Mouse (Mus musculus): Measurements from ENCODE around the gene Tm7sf2. TPM values are rescaled to one million over a fixed set of nuclear protein-coding genes. Genes with fewer than 3 reads are reported as not detected.

Gene Tm7sf2
- total RNA-seq, 2 experiments from 2014 or later, result 1.2 to 4.2 TPM

DNA sequence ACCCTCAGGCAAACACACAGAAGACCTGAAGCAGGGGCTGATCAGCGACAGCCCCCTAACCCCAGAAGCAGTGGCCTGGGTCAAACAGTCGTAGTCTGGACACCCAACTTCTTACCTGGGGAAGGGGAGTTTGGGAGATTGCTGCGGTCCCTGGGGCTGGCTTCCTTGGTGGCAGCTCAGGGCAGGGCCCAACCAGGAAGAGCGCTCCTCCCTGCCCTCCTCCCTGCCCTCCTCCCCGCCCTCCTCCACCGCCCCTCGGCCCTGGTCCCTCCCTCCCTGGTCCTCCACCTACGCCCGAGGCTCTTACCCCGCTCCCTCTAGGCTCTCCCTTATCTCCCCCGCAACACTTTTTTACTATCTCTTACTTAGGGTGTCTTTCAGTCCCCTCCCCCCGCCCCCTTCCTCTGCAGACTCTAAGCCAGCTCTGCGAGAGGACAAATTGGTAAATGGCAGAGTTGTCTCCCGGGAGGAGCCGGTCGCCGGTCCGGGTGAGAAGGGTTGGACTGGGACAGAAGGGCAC is 53.1 kb downstream of the Tm7sf2 start:
- peak; percentile 81 for ATAC-seq (replicated peaks; ENCODE audit: low FRiP score, poor library complexity, severe bottlenecking)

DNA sequence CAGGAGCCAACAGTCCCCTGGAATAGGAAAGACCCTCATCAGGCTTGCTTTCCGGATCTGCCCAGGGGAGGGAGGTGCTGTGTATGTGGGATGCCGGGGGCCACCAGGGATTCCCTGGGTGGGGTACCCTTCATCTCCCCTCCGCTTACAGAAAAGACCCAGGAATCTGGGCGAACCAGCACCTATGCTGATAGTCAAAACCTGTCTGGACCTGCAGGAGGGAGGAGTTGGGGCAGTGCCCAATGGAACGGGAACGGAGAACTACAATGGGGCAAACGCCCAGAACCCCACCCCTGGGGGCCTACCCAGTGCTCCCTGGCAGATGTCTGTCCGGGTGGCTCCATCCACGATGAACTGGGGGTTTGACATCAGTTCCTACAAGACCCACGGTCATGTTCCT is 54.5 kb downstream of the Tm7sf2 start:
- no peak for ATAC-seq (replicated peaks; ENCODE audit: low FRiP score, poor library complexity, severe bottlenecking)

Other genes with a start within 250 kb of the Tm7sf2 start
- 5.4 and 6.0 TPM in 2 replicates for gene Frmd8, start 193.1 kb downstream of the Tm7sf2 start, total RNA-seq (2015; ENCODE audit: low replicate concordance)
- 4.2 and 6.8 TPM in 2 replicates for gene Frmd8, start 193.1 kb downstream of the Tm7sf2 start, total RNA-seq (2017; ENCODE audit: low replicate concordance)
- 14.0 and 14.6 TPM in 2 replicates for gene Slc25a45, start 190.6 kb downstream of the Tm7sf2 start, total RNA-seq (2015; ENCODE audit: low replicate concordance)
- gene Slc25a45, start 190.6 kb downstream of the Tm7sf2 start, total RNA-seq (2017; ENCODE audit: low replicate concordance), result 10.0 and 11.3 TPM in 2 replicates
- 0.38 and 1.0 TPM in 2 replicates for gene Tigd3, start 174.2 kb downstream of the Tm7sf2 start, total RNA-seq (2015; ENCODE audit: low replicate concordance)
- gene Tigd3, start 174.2 kb downstream of the Tm7sf2 start, total RNA-seq (2017; ENCODE audit: low replicate concordance), result 3.1 and 6.1 TPM in 2 replicates
- gene Dpf2, start 155.4 kb downstream of the Tm7sf2 start, total RNA-seq (2015; ENCODE audit: low replicate concordance), result 19.4 and 34.3 TPM in 2 replicates
- 58.8 and 71.4 TPM in 2 replicates for gene Dpf2, start 155.4 kb downstream of the Tm7sf2 start, total RNA-seq (2017; ENCODE audit: low replicate concordance)
- gene Cdc42ep2, start 143.6 kb downstream of the Tm7sf2 start, total RNA-seq (2015; ENCODE audit: low replicate concordance), result 0.38 and 0.42 TPM in 2 replicates
- 0.42 TPM in 1 of 2 replicates, not detected in the other for gene Cdc42ep2, start 143.6 kb downstream of the Tm7sf2 start, total RNA-seq (2017; ENCODE audit: low replicate concordance)
- gene Pola2, start 104.2 kb downstream of the Tm7sf2 start, total RNA-seq (2015; ENCODE audit: low replicate concordance), result 24.5 and 44.0 TPM in 2 replicates
- gene Pola2, start 104.2 kb downstream of the Tm7sf2 start, total RNA-seq (2017; ENCODE audit: low replicate concordance), result 30.8 and 38.7 TPM in 2 replicates
- not detected in 2 replicates for gene Slc22a20, start 82.2 kb downstream of the Tm7sf2 start, total RNA-seq (2015; ENCODE audit: low replicate concordance)
- gene Slc22a20, start 82.2 kb downstream of the Tm7sf2 start, total RNA-seq (2017; ENCODE audit: low replicate concordance), result not detected in 2 replicates
- 18.1 and 23.8 TPM in 2 replicates for gene Capn1, start 52.5 kb downstream of the Tm7sf2 start, total RNA-seq (2015; ENCODE audit: low replicate concordance)
- 34.8 and 43.7 TPM in 2 replicates for gene Capn1, start 52.5 kb downstream of the Tm7sf2 start, total RNA-seq (2017; ENCODE audit: low replicate concordance)
- 35.5 and 43.0 TPM in 2 replicates for gene Syvn1, start 21.8 kb downstream of the Tm7sf2 start, total RNA-seq (2015; ENCODE audit: low replicate concordance)
- gene Syvn1, start 21.8 kb downstream of the Tm7sf2 start, total RNA-seq (2017; ENCODE audit: low replicate concordance), result 9.9 and 16.0 TPM in 2 replicates
- gene Mrpl49, start 10.6 kb downstream of the Tm7sf2 start, total RNA-seq (2015; ENCODE audit: low replicate concordance), result 10.0 and 15.3 TPM in 2 replicates
- gene Mrpl49, start 10.6 kb downstream of the Tm7sf2 start, total RNA-seq (2017; ENCODE audit: low replicate concordance), result 8.1 and 10.2 TPM in 2 replicates
- gene Fau, start 10.5 kb downstream of the Tm7sf2 start, total RNA-seq (2015; ENCODE audit: low replicate concordance), result 503 and 517 TPM in 2 replicates
- gene Fau, start 10.5 kb downstream of the Tm7sf2 start, total RNA-seq (2017; ENCODE audit: low replicate concordance), result 317 and 511 TPM in 2 replicates
- gene Znhit2, start 7.2 kb downstream of the Tm7sf2 start, total RNA-seq (2015; ENCODE audit: low replicate concordance), result 1.3 and 2.7 TPM in 2 replicates
- gene Znhit2, start 7.2 kb downstream of the Tm7sf2 start, total RNA-seq (2017; ENCODE audit: low replicate concordance), result 2.5 and 6.3 TPM in 2 replicates
- gene Vps51, start 8.9 kb upstream of the Tm7sf2 start, total RNA-seq (2015; ENCODE audit: low replicate concordance), result 16.3 and 21.3 TPM in 2 replicates
- gene Vps51, start 8.9 kb upstream of the Tm7sf2 start, total RNA-seq (2017; ENCODE audit: low replicate concordance), result 12.3 and 13.4 TPM in 2 replicates
- gene Tmem262, start 11.7 kb upstream of the Tm7sf2 start, total RNA-seq (2015; ENCODE audit: low replicate concordance), result not detected in 2 replicates
- gene Tmem262, start 11.7 kb upstream of the Tm7sf2 start, total RNA-seq (2017; ENCODE audit: low replicate concordance), result not detected in 2 replicates
- gene Gm28374, start 13.9 kb upstream of the Tm7sf2 start, total RNA-seq (2015; ENCODE audit: low replicate concordance), result not detected in 2 replicates
- gene Gm28374, start 13.9 kb upstream of the Tm7sf2 start, total RNA-seq (2017; ENCODE audit: low replicate concordance), result not detected in 2 replicates
- gene Zfpl1, start 16.6 kb upstream of the Tm7sf2 start, total RNA-seq (2015; ENCODE audit: low replicate concordance), result 0.77 and 3.8 TPM in 2 replicates
- 5.0 and 7.8 TPM in 2 replicates for gene Zfpl1, start 16.6 kb upstream of the Tm7sf2 start, total RNA-seq (2017; ENCODE audit: low replicate concordance)
- gene Cdca5, start 16.6 kb upstream of the Tm7sf2 start, total RNA-seq (2015; ENCODE audit: low replicate concordance), result 10.2 and 21.3 TPM in 2 replicates
- gene Cdca5, start 16.6 kb upstream of the Tm7sf2 start, total RNA-seq (2017; ENCODE audit: low replicate concordance), result 8.1 and 11.6 TPM in 2 replicates
- gene AC131692.1, start 26.0 kb upstream of the Tm7sf2 start, total RNA-seq (2015; ENCODE audit: low replicate concordance), result not detected in 2 replicates
- 2.6 and 3.2 TPM in 2 replicates for gene AC131692.1, start 26.0 kb upstream of the Tm7sf2 start, total RNA-seq (2017; ENCODE audit: low replicate concordance)
- gene Naaladl1, start 37.4 kb upstream of the Tm7sf2 start, total RNA-seq (2015; ENCODE audit: low replicate concordance), result 0.58 and 1.0 TPM in 2 replicates
- gene Naaladl1, start 37.4 kb upstream of the Tm7sf2 start, total RNA-seq (2017; ENCODE audit: low replicate concordance), result 0.26 TPM in 1 of 2 replicates, not detected in the other
- gene Sac3d1, start 50.3 kb upstream of the Tm7sf2 start, total RNA-seq (2015; ENCODE audit: low replicate concordance), result 6.3 and 10.2 TPM in 2 replicates
- 3.7 and 6.1 TPM in 2 replicates for gene Sac3d1, start 50.3 kb upstream of the Tm7sf2 start, total RNA-seq (2017; ENCODE audit: low replicate concordance)
- gene Snx15, start 59.9 kb upstream of the Tm7sf2 start, total RNA-seq (2015; ENCODE audit: low replicate concordance), result 115 and 175 TPM in 2 replicates
- gene Snx15, start 59.9 kb upstream of the Tm7sf2 start, total RNA-seq (2017; ENCODE audit: low replicate concordance), result 111 and 128 TPM in 2 replicates
- not detected in 2 replicates for gene Batf2, start 72.6 kb upstream of the Tm7sf2 start, total RNA-seq (2015; ENCODE audit: low replicate concordance)
- gene Batf2, start 72.6 kb upstream of the Tm7sf2 start, total RNA-seq (2017; ENCODE audit: low replicate concordance), result 2.4 TPM in 1 of 2 replicates, not detected in the other
- gene Arl2, start 73.2 kb upstream of the Tm7sf2 start, total RNA-seq (2015; ENCODE audit: low replicate concordance), result 3.7 and 11.9 TPM in 2 replicates
- gene Arl2, start 73.2 kb upstream of the Tm7sf2 start, total RNA-seq (2017; ENCODE audit: low replicate concordance), result 3.7 and 5.3 TPM in 2 replicates
- not detected in 2 replicates for gene Majin, start 116.0 kb upstream of the Tm7sf2 start, total RNA-seq (2015; ENCODE audit: low replicate concordance)
- gene Majin, start 116.0 kb upstream of the Tm7sf2 start, total RNA-seq (2017; ENCODE audit: low replicate concordance), result not detected in 2 replicates
- not detected in 2 replicates for gene Gpha2, start 158.0 kb upstream of the Tm7sf2 start, total RNA-seq (2015; ENCODE audit: low replicate concordance)
- gene Gpha2, start 158.0 kb upstream of the Tm7sf2 start, total RNA-seq (2017; ENCODE audit: low replicate concordance), result not detected in 2 replicates
- gene Ppp2r5b, start 167.5 kb upstream of the Tm7sf2 start, total RNA-seq (2015; ENCODE audit: low replicate concordance), result 45.5 and 51.0 TPM in 2 replicates
- 117 and 295 TPM in 2 replicates for gene Ppp2r5b, start 167.5 kb upstream of the Tm7sf2 start, total RNA-seq (2017; ENCODE audit: low replicate concordance)
- 32.4 and 33.4 TPM in 2 replicates for gene Atg2a, start 173.3 kb upstream of the Tm7sf2 start, total RNA-seq (2015; ENCODE audit: low replicate concordance)
- gene Atg2a, start 173.3 kb upstream of the Tm7sf2 start, total RNA-seq (2017; ENCODE audit: low replicate concordance), result 32.2 and 39.0 TPM in 2 replicates
- gene Ehd1, start 208.4 kb upstream of the Tm7sf2 start, total RNA-seq (2015; ENCODE audit: low replicate concordance), result 12.7 and 13.2 TPM in 2 replicates
- 25.8 and 25.9 TPM in 2 replicates for gene Ehd1, start 208.4 kb upstream of the Tm7sf2 start, total RNA-seq (2017; ENCODE audit: low replicate concordance)
- gene Cdc42bpg, start 238.1 kb upstream of the Tm7sf2 start, total RNA-seq (2015; ENCODE audit: low replicate concordance), result 0.21 TPM in 1 of 2 replicates, not detected in the other
- 0.17 and 0.70 TPM in 2 replicates for gene Cdc42bpg, start 238.1 kb upstream of the Tm7sf2 start, total RNA-seq (2017; ENCODE audit: low replicate concordance)